Mouse (Mus musculus): ENCODE data around the gene Frat1. TPM values are rescaled to one million over a fixed set of nuclear protein-coding genes. Genes with fewer than 3 reads are reported as not detected.
"Not testable (repeated sequence)": the region's sequence is repeated elsewhere in the genome, so short reads cannot be mapped to it uniquely, and the experiment has no call there.

Frat1 gene
- polyA plus RNA-seq, 1 experiment from 2014 or later = 22.7 TPM

- H3K4me3 ChIP-seq (replicated peaks) = peak overlapping the region; percentile 82
- H3K9ac ChIP-seq (replicated peaks) = peak overlapping the region; percentile 72
- H3K9me3 ChIP-seq (replicated peaks) = no peaks in the 10 kb centered on the region
- no peaks in the 10 kb centered on the region for H3K36me3 ChIP-seq
- H3K27me3 ChIP-seq (replicated peaks) = no peaks in the 10 kb centered on the region
- under 1% methylated on average over 63 of the region's 64 CpGs for WGBS
- H3K27ac ChIP-seq (replicated peaks) = peak overlapping the region; percentile 97
- peaks cover 41% of the 10 kb centered on the region for H3K4me1 ChIP-seq
- peak; percentile 27 for ATAC-seq (ENCODE audit: low FRiP score)
- H3K4me2 ChIP-seq = peak overlapping the region; percentile 89
Measured at GRCm38 (mm10) chr19:41847091-41847581, 17.4 kb downstream of the Frat1 start.

DNA sequence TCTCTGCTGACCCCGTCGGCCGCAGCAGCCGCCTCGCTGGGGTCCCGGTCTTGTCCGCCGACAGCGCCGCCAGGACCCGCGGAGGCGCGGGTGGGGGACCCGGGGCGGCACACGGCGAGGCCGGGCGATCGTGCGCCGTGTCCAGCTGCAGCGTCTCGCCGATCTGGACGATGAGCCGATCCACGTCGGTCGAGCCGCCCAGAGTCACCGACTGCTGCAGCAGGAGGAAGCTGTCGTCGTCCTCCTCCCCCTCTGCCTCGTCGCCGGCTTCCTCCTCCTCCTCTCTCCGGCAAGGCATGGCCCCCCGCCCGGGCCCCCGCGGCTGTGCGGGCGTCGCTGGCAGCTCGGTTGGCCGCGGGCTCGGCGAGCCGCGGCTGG, 17.8 kb downstream of the Frat1 start:
- not testable (repeated sequence) for H3K9me3 ChIP-seq (replicated peaks); H3K27me3 ChIP-seq (replicated peaks); H3K36me3 ChIP-seq
- under 1% methylated on average over 50 of the region's 53 CpGs for WGBS
- H3K27ac ChIP-seq (replicated peaks) = peak overlapping the region; percentile 97
- ATAC-seq (ENCODE audit: low FRiP score) = peak; percentile 70
- H3K9ac ChIP-seq (replicated peaks) = peak overlapping the region; percentile 72
- H3K4me2 ChIP-seq = peak overlapping the region; percentile 89
- peak overlapping the region; percentile 82 for H3K4me3 ChIP-seq (replicated peaks)
- peaks cover 41% of the 10 kb centered on the region for H3K4me1 ChIP-seq

DNA sequence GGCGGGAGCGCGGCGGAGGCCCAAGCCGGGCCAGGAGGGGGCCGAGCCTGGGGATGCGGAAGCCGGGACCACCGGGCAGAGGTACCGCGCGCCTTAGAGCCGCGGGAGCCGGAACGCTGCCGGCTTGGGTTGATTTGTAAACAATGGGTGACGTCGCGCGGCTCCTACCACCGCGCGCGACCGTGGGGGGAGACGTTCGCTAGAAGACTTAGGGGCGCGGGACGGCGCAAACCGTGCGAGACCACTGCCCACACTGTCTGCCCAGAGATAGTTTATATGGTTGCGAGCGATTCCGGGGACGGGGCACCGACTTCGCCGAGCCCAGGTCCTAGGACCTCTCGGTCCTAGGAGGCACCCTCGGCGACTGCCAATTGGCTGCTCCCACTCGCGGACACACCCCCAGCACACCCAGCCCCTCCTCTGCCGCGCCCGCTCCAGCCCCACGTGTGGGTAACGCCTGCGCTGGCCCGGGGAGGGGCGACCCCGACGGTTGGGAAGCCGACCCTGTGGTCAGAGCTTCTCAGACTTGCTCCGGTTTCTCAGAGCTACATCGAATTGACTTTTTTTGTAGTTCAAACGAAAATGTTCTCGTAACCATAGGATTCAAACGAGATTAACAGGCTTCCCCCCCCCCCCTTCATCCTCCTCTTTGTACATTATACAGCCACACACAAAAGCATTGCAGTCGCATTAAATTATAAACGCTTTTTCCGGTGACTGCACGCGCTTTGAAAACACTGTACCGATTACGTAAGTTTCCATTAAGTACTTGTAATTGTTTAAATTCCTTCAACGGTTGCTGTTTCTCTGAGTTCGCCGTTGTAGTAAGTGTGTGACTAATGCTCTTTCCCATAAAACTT, 18.5 kb downstream of the Frat1 start, which contains the start of gene Frat2:
Gene Frat2, minus strand, starts transcription at position 141 of the 860 bp plus-strand sequence.
- H3K4me1 ChIP-seq = peaks cover 41% of the 10 kb centered on the region
- peak; percentile 95 for ATAC-seq (ENCODE audit: low FRiP score)
- peak within 1 kb of the TSS; percentile 72 for H3K9ac ChIP-seq (replicated peaks)
- H3K9me3 ChIP-seq (replicated peaks) = no peaks in the 10 kb centered on the region
- peak within 1 kb of the TSS; percentile 89 for H3K4me2 ChIP-seq
- peak within 1 kb of the TSS; percentile 97 for H3K27ac ChIP-seq (replicated peaks)
- H3K36me3 ChIP-seq = no peaks in the 10 kb centered on the region
- under 1% methylated on average over 72 of the region's 72 CpGs for WGBS
- no peaks in the 10 kb centered on the region for H3K27me3 ChIP-seq (replicated peaks)
- H3K4me3 ChIP-seq (replicated peaks) = peak within 1 kb of the TSS; percentile 82

DNA sequence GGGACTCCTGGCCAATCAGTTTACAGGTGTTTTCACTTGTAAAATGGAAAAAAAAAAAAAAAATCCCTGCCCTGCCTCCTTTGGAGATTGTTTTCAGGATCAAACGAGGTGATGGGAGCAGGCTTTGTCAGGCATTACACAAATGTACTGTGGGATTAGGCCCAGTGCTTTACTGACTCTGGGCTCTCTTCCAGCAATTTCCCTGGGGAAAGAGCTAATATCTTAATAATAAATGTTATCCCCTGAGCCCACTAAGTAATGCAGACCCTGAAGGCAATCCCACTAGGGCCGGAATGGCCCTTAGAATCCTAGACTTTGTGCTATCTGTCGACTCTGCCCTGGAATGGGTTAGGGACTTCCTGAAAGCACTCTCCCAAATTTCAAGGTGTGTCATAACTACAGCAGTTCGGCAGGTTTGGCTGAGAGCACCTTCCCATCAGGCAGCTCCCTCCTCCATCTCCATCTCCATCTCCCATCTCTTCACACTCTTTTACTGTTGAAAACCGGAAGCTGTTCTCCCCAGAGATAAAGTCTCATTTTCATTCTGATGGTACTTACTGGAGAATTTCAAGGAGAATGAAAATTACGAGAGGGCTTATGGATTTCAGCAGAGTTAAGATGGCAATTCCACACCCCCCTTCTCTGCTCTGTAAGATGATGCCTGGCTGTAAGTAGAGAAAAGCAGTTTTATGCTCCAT, 20.4 kb downstream of the Frat1 start:
- Histone ChIP-seq H3K4me1 (peaks cover 38% of the 10 kb centered on the region), H3K9ac (replicated peaks) (0 out of 2 replicates have a peak overlapping the region, but pooled peaks have one; percentile 2), H3K4me3 (replicated peaks) (no peak overlapping the region), H3K36me3 (no peaks in the 10 kb centered on the region), H3K4me2 (peak overlapping the region; percentile 37), H3K27ac (replicated peaks) (peak overlapping the region; percentile 84), H3K27me3 (replicated peaks) (no peaks in the 10 kb centered on the region), H3K9me3 (replicated peaks) (no peaks in the 10 kb centered on the region)
- WGBS = 15% methylated on average over 6 of the region's 6 CpGs
- no peak for ATAC-seq (ENCODE audit: low FRiP score)

DNA sequence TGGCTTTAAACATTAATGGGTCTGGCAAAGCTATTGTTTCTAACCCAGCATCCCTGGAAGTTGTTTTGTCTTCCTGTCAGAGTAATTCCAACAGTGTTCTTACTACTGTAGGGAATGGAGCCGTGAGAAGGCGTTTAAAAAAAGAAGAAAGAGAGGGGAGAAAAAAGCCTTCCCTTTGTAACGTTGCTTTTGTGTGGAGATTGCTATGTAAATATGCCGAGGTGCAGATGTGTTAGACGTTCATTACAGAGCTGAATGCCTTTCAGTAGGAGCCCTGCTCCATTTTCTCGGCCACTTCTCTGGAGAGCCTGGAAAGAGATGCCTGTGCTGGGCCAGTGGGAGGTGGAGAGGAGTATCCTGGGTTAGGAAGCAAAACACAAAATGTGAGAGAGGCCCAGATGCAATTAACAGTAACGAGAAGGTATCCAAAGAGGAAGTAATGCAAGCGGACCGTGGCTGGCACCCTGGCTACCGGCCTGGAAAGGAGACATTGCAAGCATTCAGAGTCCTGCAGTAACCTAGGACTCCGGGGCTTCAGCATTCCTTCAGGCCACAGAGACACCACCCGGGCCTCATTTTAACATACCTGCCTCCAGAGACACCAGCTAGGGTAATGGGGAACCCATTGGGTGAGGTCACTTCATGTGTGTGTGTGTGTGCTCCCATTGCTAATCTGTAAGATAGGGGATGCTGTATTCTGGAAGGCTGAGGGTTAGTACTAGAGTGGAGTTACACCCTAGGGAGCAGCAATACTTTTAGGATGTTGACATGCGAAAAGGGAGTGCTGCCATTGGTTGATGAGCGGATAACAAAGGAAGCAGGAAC, 21.2 kb downstream of the Frat1 start:
- Histone ChIP-seq H3K4me3 (replicated peaks) (no peak overlapping the region), H3K27me3 (replicated peaks) (no peaks in the 10 kb centered on the region), H3K9ac (replicated peaks) (peak overlapping the region; percentile 2; the same call in 1 of the 2 replicates), H3K4me2 (peak overlapping the region; percentile 37), H3K9me3 (replicated peaks) (no peaks in the 10 kb centered on the region), H3K27ac (replicated peaks) (peak overlapping the region; percentile 84), H3K36me3 (no peaks in the 10 kb centered on the region), H3K4me1 (peaks cover 33% of the 10 kb centered on the region)
- 11% methylated on average over 14 of the region's 14 CpGs for WGBS
- no peak for ATAC-seq (ENCODE audit: low FRiP score)

DNA sequence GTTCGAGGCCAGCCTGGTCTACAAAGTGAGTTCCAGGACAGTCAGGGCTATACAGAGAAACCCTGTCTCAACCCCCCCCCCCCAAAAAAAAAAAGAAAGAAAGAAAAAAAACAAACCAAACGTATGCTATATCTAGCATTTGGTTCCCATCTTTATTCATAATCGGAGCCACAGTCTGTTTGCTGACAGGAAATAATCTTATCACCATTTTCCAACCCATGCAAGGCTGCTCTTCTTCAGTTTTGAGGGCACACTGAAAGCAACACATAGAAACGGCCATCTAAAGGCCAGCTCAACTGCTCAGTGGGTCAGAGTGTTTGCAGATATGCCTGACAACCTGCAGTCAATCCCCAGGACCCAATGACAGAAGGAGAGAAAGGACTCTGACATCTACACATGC, 22.7 kb downstream of the Frat1 start:
- no peaks in the 10 kb centered on the region for H3K27me3 ChIP-seq (replicated peaks)
- H3K4me2 ChIP-seq = no peak overlapping the region
- no peaks in the 10 kb centered on the region for H3K9me3 ChIP-seq (replicated peaks)
- no peak for ATAC-seq (ENCODE audit: low FRiP score)
- no peaks in the 10 kb centered on the region for H3K36me3 ChIP-seq
- no peak overlapping the region for H3K9ac ChIP-seq (replicated peaks)
- no peak overlapping the region for H3K27ac ChIP-seq (replicated peaks)
- peaks cover 21% of the 10 kb centered on the region for H3K4me1 ChIP-seq
- 90% methylated on average over 4 of the region's 4 CpGs for whole genome bisulfite sequencing
- no peak overlapping the region for H3K4me3 ChIP-seq (replicated peaks)

GRCm38 (mm10) chr19:41857086-41857762, 27.5 kb downstream of the Frat1 start:
- no peak for ATAC-seq (ENCODE audit: low FRiP score)
- WGBS = 90% methylated on average over 5 of the region's 5 CpGs
- H3K9me3 ChIP-seq (replicated peaks) = no peaks in the 10 kb centered on the region

DNA sequence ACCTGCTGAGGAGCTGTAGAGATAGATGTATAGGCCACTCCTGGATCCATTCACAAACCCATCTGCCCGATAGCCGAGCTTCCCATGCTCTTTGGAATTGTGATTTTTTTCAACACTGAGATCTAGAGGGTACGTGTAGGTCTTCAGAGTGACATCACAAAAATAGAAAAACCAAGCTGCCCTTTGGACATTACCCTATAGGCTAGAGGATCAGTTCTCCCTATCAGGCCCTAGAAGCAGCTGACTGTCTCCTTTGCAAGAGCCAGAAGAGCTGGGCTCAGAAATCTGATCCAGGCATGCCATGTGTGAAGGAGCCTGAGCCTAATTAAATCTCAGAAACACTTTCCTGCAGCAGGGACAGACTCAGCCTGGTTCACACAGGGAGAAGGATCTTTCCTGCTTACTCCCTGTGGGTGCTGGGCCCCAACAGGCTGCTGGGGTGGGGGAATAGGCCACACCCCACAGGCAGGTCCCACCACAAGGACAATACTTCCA, 28.1 kb downstream of the Frat1 start:
- no peaks in the 10 kb centered on the region for H3K9me3 ChIP-seq (replicated peaks)
- H3K4me2 ChIP-seq = no peak overlapping the region
- H3K36me3 ChIP-seq = peaks cover 14% of the 10 kb centered on the region
- ATAC-seq (ENCODE audit: low FRiP score) = no peak
- no peaks in the 10 kb centered on the region for H3K4me1 ChIP-seq
- no peak overlapping the region for H3K4me3 ChIP-seq (replicated peaks)
- H3K27ac ChIP-seq (replicated peaks) = no peak overlapping the region
- 89% methylated on average over 3 of the region's 3 CpGs for WGBS
- H3K9ac ChIP-seq (replicated peaks) = no peak overlapping the region
- no peaks in the 10 kb centered on the region for H3K27me3 ChIP-seq (replicated peaks)

More at GRCm38 (mm10) chr19:41857086-41857762, 27.5 kb downstream of the Frat1 start:
- H3K36me3 ChIP-seq = peaks cover 7% of the 10 kb centered on the region
- H3K27ac ChIP-seq (replicated peaks) = no peak overlapping the region
- no peak overlapping the region for H3K4me3 ChIP-seq (replicated peaks)
- no peaks in the 10 kb centered on the region for H3K27me3 ChIP-seq (replicated peaks)
- H3K9ac ChIP-seq (replicated peaks) = no peak overlapping the region
- no peaks in the 10 kb centered on the region for H3K4me1 ChIP-seq
- H3K4me2 ChIP-seq = no peak overlapping the region

GRCm38 (mm10) chr19:41866707-41867106, 36.9 kb downstream of the Frat1 start:
- H3K27me3 ChIP-seq (replicated peaks) = no peaks in the 10 kb centered on the region
- no peak overlapping the region for H3K4me3 ChIP-seq (replicated peaks)
- peaks cover 89% of the 10 kb centered on the region for H3K36me3 ChIP-seq
- no peak overlapping the region for H3K4me2 ChIP-seq
- ATAC-seq (ENCODE audit: low FRiP score) = no peak
- H3K4me1 ChIP-seq = no peaks in the 10 kb centered on the region
- H3K9ac ChIP-seq (replicated peaks) = no peak overlapping the region
- no peaks in the 10 kb centered on the region for H3K9me3 ChIP-seq (replicated peaks)
- 87% methylated on average over 8 of the region's 8 CpGs for WGBS
- no peak overlapping the region for H3K27ac ChIP-seq (replicated peaks)

GRCm38 (mm10) chr19:41869296-41869695, 39.5 kb downstream of the Frat1 start:
- no peaks in the 10 kb centered on the region for H3K4me1 ChIP-seq
- H3K9ac ChIP-seq (replicated peaks) = no peak overlapping the region
- no peak overlapping the region for H3K4me2 ChIP-seq
- no peaks in the 10 kb centered on the region for H3K9me3 ChIP-seq (replicated peaks)
- peaks cover 87% of the 10 kb centered on the region for H3K36me3 ChIP-seq
- no peak overlapping the region for H3K27ac ChIP-seq (replicated peaks)
- WGBS = 95% methylated on average over 5 of the region's 5 CpGs
- ATAC-seq (ENCODE audit: low FRiP score) = no peak
- H3K27me3 ChIP-seq (replicated peaks) = no peaks in the 10 kb centered on the region
- no peak overlapping the region for H3K4me3 ChIP-seq (replicated peaks)

Measured in neural tube, embryonic 15.5 days (tissue).